Mouse (Mus musculus) inflammation-experienced regulatory T-cells, adult 6 months (primary cell): ENCODE data around the gene Cpne8. TPM values are rescaled to one million over a fixed set of nuclear protein-coding genes. Genes with fewer than 3 reads are reported as not detected.

Experiments used
- ATAC-seq: one replicate; pipeline ENCODE4 v1.8.0; 2017
- polyA plus RNA-seq, 3 experiments: library from polyadenylated mRNA; unstranded; fragments of 100-300 nt; shearing (Covaris generic); gene quantifications; one replicate each; pipeline ENCODE4 v1.2.1; 2017

Cpne8 gene
- polyA plus RNA-seq, 3 experiments from 2014 or later = 1.9 to 5.5 TPM; not detected in 1

GRCm38 (mm10) chr15:90463281-90463680 is 216.0 kb downstream of the Cpne8 start:
- ATAC-seq = no peak

GRCm38 (mm10) chr15:90446076-90446475 is 233.2 kb downstream of the Cpne8 start:
- no peak for ATAC-seq
